Mouse (Mus musculus): ENCODE data around the gene Rnf215. TPM values are rescaled to one million over a fixed set of nuclear protein-coding genes. Genes with fewer than 3 reads are reported as not detected.
A peak's percentile ranks its signal among the peaks of the same experiment; 100 is the strongest.

The Rnf215 gene
- polyA plus RNA-seq, 1 experiment from 2014 or later: 15.5 TPM

DNA sequence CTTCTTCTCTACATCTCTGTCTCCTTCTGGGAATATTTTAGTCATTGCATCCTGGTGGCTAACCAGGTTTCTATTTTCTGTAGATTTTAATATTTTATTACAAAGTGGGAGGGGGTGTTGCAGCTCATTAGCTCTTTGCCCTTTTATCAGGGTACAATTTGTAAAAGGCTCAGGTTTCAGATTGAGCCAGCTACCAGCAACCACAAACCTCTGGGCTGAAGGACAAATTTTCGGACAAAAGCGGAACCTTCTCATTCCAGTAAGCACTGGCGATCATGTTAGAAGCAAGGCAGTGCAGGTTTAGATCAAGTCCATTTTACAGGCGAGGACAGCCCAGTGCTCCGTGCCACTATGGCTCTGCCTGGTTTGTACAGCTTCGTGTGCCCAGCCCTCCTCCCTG, 602 bp upstream of the Rnf215 start:
- WGBS: 56% methylated on average over 6 of the region's 6 CpGs
- peaks cover 6% of the 10 kb centered on the region; the same call in 1 of the 2 replicates for H3K4me1 ChIP-seq (replicated peaks; ENCODE audit: control insufficient read depth, insufficient read depth, low read length)
- peaks cover 20% of the 10 kb centered on the region for H3K36me3 ChIP-seq (ENCODE audit: control insufficient read depth, insufficient read depth)
- H3K4me3 ChIP-seq (ENCODE audit: low read depth, low read length): no peak overlapping the region
- no peak for ATAC-seq
- peak overlapping the region; percentile 71; the same call in 1 of the 2 replicates for H3K4me2 ChIP-seq (replicated peaks; ENCODE audit: low read depth)
- TF ChIP-seq CTCF (IDR thresholded peaks at IDR 0.05; ENCODE audit: low read depth): no peak
- H3K9me3 ChIP-seq (ENCODE audit: control insufficient read depth): no peaks in the 10 kb centered on the region
- H3K27me3 ChIP-seq (replicated peaks; ENCODE audit: control insufficient read depth, insufficient read depth, low read length): no peaks in the 10 kb centered on the region
- H3K9ac ChIP-seq (ENCODE audit: low read depth, low read length): no peak overlapping the region
- H3K27ac ChIP-seq (ENCODE audit: low read depth, low read length): no peak overlapping the region

- no peak overlapping the region for H3K4me2 ChIP-seq (replicated peaks; ENCODE audit: low read depth)
- 83% methylated on average over 2 of the region's 2 CpGs for WGBS
- no peak for ATAC-seq
Measured at GRCm38 (mm10) chr11:4138964-4139363, 4.0 kb downstream of the Rnf215 start.

DNA sequence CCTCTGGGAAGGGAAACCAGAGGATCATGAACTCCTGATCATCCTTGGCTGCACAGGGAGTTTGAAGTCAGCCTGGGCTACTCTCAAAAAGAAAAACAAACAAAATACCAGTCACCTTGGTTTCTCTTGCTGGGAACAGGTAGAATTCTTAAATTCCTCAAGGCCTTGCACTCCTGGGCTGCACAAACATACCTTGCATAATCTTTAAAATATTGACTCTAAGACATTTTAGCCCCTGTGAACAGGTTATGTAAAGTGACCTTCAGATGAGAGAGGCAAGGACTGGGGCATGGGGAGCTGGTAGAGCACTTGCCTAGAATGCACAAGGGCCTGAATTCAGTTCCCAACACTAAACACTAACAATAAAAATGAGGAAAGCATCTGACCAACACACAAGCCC, 6.5 kb downstream of the Rnf215 start:
- no peak for ATAC-seq
- TF ChIP-seq CTCF (IDR thresholded peaks at IDR 0.05; ENCODE audit: low read depth): no peak
- H3K4me2 ChIP-seq (replicated peaks; ENCODE audit: low read depth): no peak overlapping the region
- no peaks in the 10 kb centered on the region for H3K9me3 ChIP-seq (ENCODE audit: control insufficient read depth)
- no peak overlapping the region for H3K9ac ChIP-seq (ENCODE audit: low read depth, low read length)
- H3K36me3 ChIP-seq (ENCODE audit: control insufficient read depth, insufficient read depth): peaks cover 67% of the 10 kb centered on the region
- H3K4me1 ChIP-seq (replicated peaks; ENCODE audit: control insufficient read depth, insufficient read depth, low read length): no peaks in the 10 kb centered on the region
- no peaks in the 10 kb centered on the region for H3K27me3 ChIP-seq (replicated peaks; ENCODE audit: control insufficient read depth, insufficient read depth, low read length)
- H3K27ac ChIP-seq (ENCODE audit: low read depth, low read length): no peak overlapping the region
- H3K4me3 ChIP-seq (ENCODE audit: low read depth, low read length): no peak overlapping the region

More at GRCm38 (mm10) chr11:4138964-4139363, 4.0 kb downstream of the Rnf215 start:
- H3K9me3 ChIP-seq (ENCODE audit: control insufficient read depth): no peaks in the 10 kb centered on the region
- TF ChIP-seq CTCF (IDR thresholded peaks at IDR 0.05; ENCODE audit: low read depth): no peak
- H3K36me3 ChIP-seq (ENCODE audit: control insufficient read depth, insufficient read depth): peaks cover 64% of the 10 kb centered on the region
- H3K27me3 ChIP-seq (replicated peaks; ENCODE audit: control insufficient read depth, insufficient read depth, low read length): no peaks in the 10 kb centered on the region
- H3K9ac ChIP-seq (ENCODE audit: low read depth, low read length): no peak overlapping the region
- peaks cover 6% of the 10 kb centered on the region; the same call in 1 of the 2 replicates for H3K4me1 ChIP-seq (replicated peaks; ENCODE audit: control insufficient read depth, insufficient read depth, low read length)
- H3K4me3 ChIP-seq (ENCODE audit: low read depth, low read length): no peak overlapping the region
- no peak overlapping the region for H3K27ac ChIP-seq (ENCODE audit: low read depth, low read length)

- Histone ChIP-seq H3K4me1 (replicated peaks; ENCODE audit: control insufficient read depth, insufficient read depth, low read length) (no peaks in the 10 kb centered on the region), H3K4me2 (replicated peaks; ENCODE audit: low read depth) (no peak overlapping the region), H3K36me3 (ENCODE audit: control insufficient read depth, insufficient read depth) (peaks cover 67% of the 10 kb centered on the region), H3K27me3 (replicated peaks; ENCODE audit: control insufficient read depth, insufficient read depth, low read length) (no peaks in the 10 kb centered on the region), H3K27ac (ENCODE audit: low read depth, low read length) (no peak overlapping the region), H3K9ac (ENCODE audit: low read depth, low read length) (no peak overlapping the region), H3K9me3 (ENCODE audit: control insufficient read depth) (no peaks in the 10 kb centered on the region), H3K4me3 (ENCODE audit: low read depth, low read length) (no peak overlapping the region)
- WGBS: 87% methylated on average over 4 of the region's 4 CpGs
- no peak for ATAC-seq
- no peak for TF ChIP-seq CTCF (IDR thresholded peaks at IDR 0.05; ENCODE audit: low read depth)
Measured at GRCm38 (mm10) chr11:4142352-4142751, 7.3 kb downstream of the Rnf215 start.

- no peak overlapping the region for H3K27ac ChIP-seq (ENCODE audit: low read depth, low read length)
- no peak for ATAC-seq
- TF ChIP-seq CTCF (IDR thresholded peaks at IDR 0.05; ENCODE audit: low read depth): no peak
- H3K27me3 ChIP-seq (replicated peaks; ENCODE audit: control insufficient read depth, insufficient read depth, low read length): no peaks in the 10 kb centered on the region
- no peak overlapping the region for H3K4me2 ChIP-seq (replicated peaks; ENCODE audit: low read depth)
- H3K9me3 ChIP-seq (ENCODE audit: control insufficient read depth): no peaks in the 10 kb centered on the region
- 92% methylated on average over 21 of the region's 21 CpGs for WGBS
- H3K4me1 ChIP-seq (replicated peaks; ENCODE audit: control insufficient read depth, insufficient read depth, low read length): no peaks in the 10 kb centered on the region
- peaks cover 57% of the 10 kb centered on the region for H3K36me3 ChIP-seq (ENCODE audit: control insufficient read depth, insufficient read depth)
- H3K9ac ChIP-seq (ENCODE audit: low read depth, low read length): no peak overlapping the region
- H3K4me3 ChIP-seq (ENCODE audit: low read depth, low read length): no peak overlapping the region
Measured at GRCm38 (mm10) chr11:4143281-4144062, 8.5 kb downstream of the Rnf215 start.

- no peak for TF ChIP-seq CTCF (IDR thresholded peaks at IDR 0.05; ENCODE audit: low read depth)
- no peak overlapping the region for H3K4me2 ChIP-seq (replicated peaks; ENCODE audit: low read depth)
- H3K36me3 ChIP-seq (ENCODE audit: control insufficient read depth, insufficient read depth): peaks cover 28% of the 10 kb centered on the region
- H3K9me3 ChIP-seq (ENCODE audit: control insufficient read depth): no peaks in the 10 kb centered on the region
- no peak overlapping the region for H3K27ac ChIP-seq (ENCODE audit: low read depth, low read length)
- ATAC-seq: no peak
- no peaks in the 10 kb centered on the region for H3K4me1 ChIP-seq (replicated peaks; ENCODE audit: control insufficient read depth, insufficient read depth, low read length)
- WGBS: 76% methylated on average over 6 of the region's 6 CpGs
- H3K27me3 ChIP-seq (replicated peaks; ENCODE audit: control insufficient read depth, insufficient read depth, low read length): no peaks in the 10 kb centered on the region
- H3K9ac ChIP-seq (ENCODE audit: low read depth, low read length): no peak overlapping the region
- H3K4me3 ChIP-seq (ENCODE audit: low read depth, low read length): no peak overlapping the region
Measured at GRCm38 (mm10) chr11:4146381-4146780, 11.4 kb downstream of the Rnf215 start.

Measured in intestine, postnatal 0 days (tissue).